Mouse (Mus musculus) activated CD4-positive, CD25-positive, alpha-beta regulatory T cell, adult 4 months (primary cell): Measurements from ENCODE around the gene Cyp2d11. TPM values are rescaled to one million over a fixed set of nuclear protein-coding genes. Genes with fewer than 3 reads are reported as not detected.

Experiments
- ATAC-seq: one replicate; pipeline ENCODE4 v1.8.0; 2017
- polyA plus RNA-seq, 2 experiments: library from polyadenylated mRNA; unstranded; fragments of 100-300 nt; shearing (Covaris generic); gene quantifications; one replicate each; pipeline ENCODE4 v1.2.1; 2017

Gene Cyp2d11
- polyA plus RNA-seq, 2 experiments from 2014 or later: not detected

DNA sequence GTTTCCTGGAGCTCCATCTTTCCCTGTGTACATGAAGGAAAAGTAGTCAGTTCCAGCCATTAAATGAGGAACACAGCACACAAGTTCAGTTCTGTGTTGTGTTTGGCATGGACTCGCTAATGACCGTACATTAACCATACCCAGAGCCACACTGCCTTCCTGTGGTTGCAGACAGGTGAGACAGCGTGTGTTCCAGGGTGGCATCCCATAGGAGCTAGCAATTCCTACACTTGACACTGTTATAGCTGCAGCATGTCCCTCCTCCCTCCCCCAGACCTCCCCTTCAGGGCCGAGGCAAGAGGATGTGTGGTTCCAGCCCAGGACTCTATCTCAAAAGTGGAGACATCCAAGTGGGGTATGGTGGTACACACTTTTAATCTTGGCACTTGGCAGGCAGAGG is 43.5 kb downstream of the Cyp2d11 start:
- no peak for ATAC-seq

DNA sequence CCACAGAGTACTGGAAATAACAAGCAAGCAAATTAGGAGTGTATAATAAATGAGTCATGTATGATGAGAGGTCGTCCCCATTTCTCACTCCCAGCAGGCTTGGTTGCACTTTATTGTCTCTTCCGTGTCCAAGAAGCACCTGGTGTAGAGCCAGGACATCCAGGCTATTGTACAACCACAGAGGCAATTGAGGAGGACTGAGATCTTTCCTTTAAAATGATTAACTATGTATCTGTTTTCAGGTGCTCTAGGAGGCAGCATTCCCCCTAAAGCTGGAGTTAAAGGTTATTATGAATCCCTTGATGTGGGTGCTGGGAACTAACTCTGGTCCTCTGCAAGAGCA is 44.9 kb downstream of the Cyp2d11 start:
- ATAC-seq: no peak

DNA sequence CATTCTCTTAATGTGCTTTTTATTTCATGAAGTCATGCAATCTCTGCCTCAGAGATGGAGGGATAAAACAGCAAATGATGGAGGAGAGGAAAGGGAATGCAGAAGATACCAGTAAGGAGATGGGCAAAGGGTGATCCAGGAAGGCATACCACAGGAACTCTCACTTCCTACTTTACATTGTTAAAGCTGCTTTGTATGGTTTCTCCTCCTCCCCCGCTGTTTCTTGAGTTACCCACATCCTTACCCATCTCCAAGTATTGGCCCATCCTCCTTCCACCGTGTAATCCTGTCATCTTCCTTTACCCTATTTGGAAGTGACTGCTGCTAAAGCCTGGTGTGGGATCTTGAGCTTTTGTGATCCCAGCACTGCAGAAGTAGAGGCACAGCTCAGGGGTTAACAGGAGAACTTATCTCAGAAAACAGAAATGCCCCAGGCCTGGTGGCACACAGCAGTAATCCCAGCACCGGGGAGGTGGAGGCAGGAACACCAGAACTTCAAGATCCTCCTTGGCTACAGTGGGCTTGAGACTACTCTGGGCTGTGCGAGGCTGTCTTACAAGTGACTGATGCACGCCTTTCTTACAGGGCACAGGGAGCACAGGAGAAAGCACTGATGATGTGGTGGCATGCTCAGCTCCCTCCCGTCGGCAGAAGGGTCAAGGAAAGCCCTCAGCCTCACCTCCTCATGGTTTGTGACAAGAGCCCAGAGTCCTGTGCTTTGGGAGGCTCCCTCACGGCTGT is 45.4 kb downstream of the Cyp2d11 start:
- no peak for ATAC-seq

DNA sequence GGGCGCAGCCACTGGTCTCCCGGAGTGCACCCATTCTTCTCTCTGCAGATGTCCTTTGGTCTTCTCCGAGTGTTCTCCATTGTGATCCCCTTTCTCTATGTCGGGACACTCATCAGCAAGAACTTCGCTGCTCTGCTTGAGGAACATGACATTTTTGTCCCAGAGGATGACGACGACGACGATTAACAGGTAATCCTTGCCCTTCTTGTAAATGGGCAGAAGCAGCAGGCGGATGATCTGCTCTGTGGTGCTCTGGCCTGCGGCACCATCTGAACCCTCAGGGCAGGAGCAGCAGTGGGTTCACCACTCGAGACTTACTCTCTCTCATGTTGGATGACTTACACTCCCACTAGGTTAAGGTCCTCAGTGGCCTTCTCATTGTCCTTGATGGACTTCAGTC is 46.0 kb downstream of the Cyp2d11 start:
- no peak for ATAC-seq

DNA sequence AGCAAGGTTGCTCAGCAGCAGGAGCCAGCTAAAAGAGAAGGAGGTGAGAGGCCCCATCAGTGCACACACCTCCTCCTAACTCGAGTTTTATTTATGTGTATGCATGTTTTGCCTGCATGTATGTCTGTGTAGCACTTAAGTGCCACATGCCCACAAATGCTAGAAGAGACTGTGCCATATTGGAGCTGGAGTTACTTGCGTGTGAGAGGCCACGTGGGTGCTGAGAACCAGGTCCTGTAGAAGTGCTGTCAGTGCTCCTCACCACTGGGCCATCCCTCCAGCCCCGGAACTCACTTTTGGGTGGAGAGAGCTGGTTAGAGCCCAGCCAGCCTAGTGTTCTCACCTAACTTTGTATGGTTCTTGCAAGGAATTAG is 46.5 kb downstream of the Cyp2d11 start:
- ATAC-seq: no peak

DNA sequence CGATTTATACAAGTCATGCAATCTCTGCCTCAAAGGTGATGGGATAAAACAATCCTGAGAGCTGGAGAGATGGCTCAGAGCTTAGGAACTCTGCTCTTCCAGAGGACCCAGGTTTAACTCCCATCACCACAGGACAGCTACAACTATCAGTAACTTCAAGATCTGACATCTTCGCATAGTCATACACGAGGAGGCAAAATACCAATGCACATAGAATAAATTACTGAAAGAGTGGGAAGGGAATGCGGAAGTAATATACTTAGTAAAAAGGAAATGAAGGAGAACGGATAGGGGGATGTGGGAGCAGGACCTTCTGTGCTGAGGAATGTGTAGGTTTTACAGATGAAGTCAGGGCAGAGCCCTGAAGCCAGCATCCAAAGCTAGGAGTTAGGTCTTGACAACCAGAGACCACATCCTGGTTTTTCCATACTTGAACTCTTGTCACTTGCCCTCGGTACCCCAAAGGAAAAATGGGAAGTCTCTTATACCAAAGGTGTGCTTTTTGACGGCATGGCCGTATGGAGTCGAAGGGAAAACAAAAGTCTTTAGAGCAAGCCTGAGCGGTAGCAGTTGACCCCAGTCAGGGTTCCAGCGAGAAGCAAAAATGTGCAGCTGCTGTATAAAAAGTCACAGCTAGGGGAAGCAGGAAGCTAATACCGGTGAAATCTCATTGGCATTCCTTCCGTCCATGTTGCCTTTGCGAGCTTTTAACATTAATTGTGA is 47.1 kb downstream of the Cyp2d11 start:
- no peak for ATAC-seq

DNA sequence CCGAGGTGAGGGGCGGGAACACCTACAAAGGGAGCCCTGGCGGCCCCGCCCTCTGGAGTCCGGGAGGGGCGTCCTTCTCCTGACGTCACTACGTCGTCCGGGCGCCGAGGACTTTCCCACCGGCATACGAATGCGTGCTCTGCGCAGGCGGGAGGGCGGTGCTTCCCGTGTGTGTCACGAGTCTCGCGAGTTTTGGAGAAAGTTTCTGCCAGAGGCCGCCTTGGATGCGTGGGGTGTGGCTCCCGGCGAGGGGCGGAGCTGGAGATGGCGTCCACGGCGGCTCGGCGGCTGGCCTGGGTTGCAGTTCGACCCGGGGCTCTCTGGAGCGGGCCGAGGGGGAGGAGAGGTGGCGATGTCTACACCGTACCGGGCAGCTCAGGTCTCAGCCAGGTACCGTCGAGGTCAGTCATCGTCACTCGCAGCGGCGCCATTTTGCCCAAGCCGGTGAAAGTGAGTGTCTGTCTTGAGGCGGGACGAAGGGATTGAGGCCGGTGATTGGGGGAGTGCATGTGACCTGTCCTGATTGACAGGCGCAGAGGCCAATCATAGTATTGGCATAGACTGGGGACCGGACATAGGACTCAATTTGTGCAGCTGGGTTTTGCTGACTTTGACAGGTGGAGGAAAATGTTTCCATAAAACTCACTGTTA is 47.9 kb downstream of the Cyp2d11 start:
- peak; percentile 92 for ATAC-seq

DNA sequence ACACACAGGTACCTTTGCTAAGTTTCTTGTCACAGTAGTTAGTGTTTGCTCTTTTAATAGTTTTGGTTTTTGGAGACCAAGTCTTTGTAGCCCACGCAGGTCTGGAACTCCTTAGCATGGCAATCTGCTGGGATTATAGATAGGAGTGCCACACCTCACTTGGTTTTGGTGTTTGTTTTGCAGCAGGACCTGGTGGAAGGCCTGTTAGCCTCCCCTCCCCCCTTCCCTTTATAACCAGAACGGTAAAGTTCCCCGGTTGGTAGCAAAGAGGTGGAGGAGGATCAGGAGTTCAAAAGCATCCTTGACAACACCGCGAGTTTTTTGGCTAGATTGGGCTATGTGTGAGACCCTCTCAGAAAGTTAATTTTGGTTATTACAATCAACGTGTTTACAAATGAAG is 48.9 kb downstream of the Cyp2d11 start:
- no peak for ATAC-seq

DNA sequence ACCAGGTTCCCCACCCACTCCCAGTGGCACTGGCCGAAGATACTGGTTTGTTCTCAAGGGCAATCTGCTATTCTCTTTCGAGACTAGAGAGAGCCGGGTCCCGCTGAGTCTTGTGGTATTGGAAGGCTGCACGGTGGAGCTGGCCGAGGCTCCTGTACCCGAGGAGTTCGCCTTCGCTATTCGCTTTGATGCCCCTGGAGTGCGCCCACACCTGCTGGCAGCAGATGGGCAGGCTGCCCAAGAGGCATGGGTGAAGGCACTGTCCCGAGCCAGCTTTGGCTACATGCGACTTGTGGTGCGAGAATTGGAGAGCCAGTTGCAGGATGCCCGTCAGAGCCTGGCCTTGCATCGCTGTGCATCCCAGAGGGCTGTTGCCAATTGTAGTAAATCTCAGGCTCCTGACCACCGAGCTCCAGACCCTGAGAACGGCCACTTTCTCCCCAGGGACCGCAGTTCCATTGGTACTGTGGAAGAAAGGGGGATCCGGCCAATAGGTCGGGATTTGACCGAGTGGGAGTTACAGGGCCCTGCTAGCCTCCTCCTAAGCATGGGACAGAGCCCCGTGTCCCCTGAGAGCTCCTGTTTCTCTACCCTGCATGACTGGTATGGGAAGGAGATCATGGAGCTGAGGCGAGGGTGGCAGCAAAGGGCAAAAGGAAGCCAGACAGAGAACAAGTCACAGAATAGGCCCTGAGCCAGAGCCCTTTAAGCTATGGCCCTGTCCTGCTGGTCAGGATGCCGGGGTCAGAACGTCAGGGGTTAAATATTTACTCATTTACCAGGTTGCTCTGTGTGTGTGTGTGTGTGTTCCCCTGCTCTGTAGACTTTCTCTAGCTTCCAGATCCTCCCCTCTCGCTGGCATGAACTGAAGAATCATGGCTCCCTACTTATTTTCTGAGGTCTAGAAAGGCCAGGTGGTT is 50.2 kb downstream of the Cyp2d11 start:
- no peak for ATAC-seq

DNA sequence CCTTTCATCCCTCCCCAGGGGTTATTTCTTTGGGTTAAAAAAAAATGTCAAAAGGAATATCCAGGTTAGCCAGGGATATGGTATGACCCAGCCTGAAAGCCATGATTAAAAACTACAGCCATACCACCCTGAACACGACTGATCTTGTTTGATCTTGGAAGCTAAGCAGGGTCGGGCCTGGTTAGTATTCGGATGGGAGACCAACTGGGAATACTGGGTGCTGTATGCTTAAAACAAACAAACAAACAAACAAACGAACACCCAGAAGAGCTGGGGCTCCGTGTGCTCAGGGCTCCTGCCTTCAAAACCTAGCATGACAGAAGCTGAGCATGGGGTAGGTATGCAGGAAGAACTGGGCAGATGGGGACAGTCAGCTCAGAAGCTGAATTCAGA is 51.3 kb downstream of the Cyp2d11 start:
- ATAC-seq: no peak

DNA sequence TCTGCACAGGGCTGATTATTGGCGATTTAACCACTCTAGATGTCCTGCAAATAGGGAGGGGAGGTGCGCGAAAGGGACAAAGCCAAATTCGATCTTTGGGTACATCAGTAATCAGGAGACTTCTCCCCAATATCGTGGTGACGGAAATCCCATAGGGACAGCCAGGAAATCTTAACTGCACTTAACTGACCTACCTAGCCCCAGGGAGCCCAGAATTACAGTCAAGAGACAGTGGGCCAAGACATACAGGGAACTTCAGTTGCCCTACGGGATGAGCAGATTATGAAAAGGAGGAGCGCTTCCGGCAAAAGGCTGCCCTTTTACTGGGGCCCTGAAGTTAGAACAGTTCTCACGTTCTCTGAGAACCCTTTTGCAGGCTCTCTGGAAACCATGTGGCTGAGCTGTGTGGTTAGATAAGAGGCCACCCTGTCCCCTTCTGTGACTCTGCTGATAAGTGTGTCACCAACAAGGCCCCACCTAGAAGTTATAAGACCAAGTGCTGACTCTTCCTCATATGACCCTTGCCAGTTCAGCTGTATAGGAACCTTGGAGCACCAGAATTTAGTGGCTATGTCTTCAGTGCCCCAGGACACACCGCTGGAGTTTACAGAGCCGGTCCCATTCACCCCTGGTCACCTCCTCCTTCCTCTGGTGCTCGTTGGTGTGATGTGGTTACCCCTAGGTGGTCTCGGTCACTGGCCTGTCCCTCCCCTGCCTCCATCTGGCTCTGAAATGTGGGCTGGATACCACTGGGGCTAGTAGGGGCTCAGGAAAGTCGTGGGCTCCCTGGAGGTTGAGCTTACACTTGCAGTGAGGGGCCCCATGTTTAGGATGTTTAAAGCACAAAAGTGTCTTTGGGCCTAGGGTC is 51.9 kb downstream of the Cyp2d11 start:
- ATAC-seq: peak; percentile 6

DNA sequence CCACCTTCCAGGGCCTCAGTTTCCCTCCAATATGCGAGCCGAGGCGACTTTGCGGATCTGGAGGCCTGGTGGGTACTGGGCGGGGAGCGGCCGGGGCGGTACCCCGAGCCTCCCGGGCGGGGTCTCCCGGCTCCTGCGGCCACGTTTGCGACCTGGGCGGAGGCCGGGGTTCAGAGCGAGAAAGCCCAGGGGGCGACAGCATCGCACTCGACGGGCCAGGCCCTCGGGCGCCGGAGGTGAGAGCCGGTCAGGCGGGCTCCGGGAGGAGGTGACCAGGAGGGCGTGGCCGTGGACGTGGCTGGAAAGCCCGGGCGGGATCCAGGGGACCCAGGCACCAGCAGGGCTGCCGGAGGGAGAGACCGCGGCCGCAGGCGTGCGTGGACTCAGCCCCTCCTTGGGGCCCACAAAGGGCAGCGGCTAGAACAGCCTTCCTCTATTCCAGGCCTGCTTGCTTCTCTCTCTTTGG is 52.8 kb downstream of the Cyp2d11 start:
- no peak for ATAC-seq

DNA sequence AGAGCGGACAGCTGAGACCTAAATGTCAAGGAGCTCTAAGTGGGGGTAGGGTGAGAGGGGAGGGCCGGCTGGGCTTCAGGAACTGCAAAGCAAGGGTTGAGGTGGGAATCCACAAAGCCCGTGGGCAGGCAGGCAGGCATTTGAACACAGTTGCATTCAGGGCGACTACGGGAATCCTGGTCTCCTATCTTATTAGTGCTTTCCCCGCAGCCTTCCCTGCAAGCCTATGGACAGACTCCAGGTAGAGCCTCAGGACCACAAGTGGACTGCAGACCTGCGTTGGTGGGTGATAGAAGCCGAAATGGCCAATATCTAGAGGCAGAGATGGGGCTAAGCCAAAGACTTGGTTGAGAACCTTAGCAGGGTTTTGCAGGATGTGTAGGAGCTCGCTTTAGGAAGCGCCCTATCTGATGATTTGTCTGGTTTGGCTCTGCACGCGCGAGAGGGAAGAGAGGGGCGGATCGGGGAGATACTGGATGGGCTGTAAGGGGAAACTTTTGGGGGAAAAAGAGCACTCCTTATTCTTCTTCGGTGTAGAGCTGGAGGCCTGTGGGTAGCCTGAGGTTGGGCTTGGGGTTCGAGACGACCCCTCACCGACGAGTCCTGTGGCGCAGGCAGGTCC is 53.3 kb downstream of the Cyp2d11 start:
- no peak for ATAC-seq

DNA sequence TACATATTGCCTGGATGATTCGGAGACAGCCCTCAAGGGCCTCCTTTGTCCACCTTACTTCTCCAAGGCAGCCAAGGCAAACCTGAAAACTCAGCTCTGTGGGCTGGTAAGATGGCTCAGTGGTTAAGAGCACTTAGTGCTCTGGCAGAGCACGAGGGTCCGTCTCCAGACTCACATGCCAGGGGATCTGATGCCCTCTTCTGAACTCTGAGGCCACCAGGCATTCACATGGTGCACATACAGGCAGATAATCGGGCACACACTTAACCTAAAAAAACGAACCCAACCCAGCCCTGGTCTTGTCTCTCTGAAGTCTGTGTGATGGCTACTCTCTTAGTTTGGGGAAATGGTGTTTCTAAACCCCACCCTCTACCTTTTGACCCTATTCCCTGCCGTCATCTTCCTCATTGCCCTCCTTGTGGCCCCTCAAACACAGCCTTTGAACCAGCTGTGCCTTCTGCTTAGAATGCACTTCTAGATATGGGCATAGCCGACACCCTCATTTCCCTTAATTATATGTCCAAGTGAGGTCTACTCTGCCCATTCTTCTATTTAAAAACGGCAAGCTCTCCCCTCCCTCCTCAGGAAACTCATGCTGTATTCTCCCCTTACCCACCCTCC is 54.1 kb downstream of the Cyp2d11 start:
- ATAC-seq: no peak

Other genes with a start within 250 kb of the Cyp2d11 start
- 10 to 100 TPM; 32.6 to 51.4 TPM for gene Srebf2, start 246.8 kb downstream of the Cyp2d11 start, polyA plus RNA-seq
- not detected for gene Shisa8, start 181.2 kb downstream of the Cyp2d11 start, polyA plus RNA-seq
- 10 to 100 TPM in 1 of 2 experiments, 1 to 10 TPM in 1; 2.5 to 10.9 TPM for gene Tnfrsf13c, start 169.7 kb downstream of the Cyp2d11 start, polyA plus RNA-seq
- 10 to 100 TPM; 21.6 to 34.7 TPM for gene Cenpm, start 149.3 kb downstream of the Cyp2d11 start, polyA plus RNA-seq
- not detected for gene 1500009C09Rik, start 141.6 kb downstream of the Cyp2d11 start, polyA plus RNA-seq
- not detected for gene Sept3, start 119.1 kb downstream of the Cyp2d11 start, polyA plus RNA-seq
- not detected for gene Wbp2nl, start 95.1 kb downstream of the Cyp2d11 start, polyA plus RNA-seq
- 10 to 100 TPM; 44.2 to 63.7 TPM for gene Naga, start 55.1 kb downstream of the Cyp2d11 start, polyA plus RNA-seq
- gene Pheta2, start 55.1 kb downstream of the Cyp2d11 start, polyA plus RNA-seq: 1 to 10 TPM; 5.3 to 5.8 TPM
- 100 to 1,000 TPM; 132 to 140 TPM for gene Smdt1, start 55.1 kb downstream of the Cyp2d11 start, polyA plus RNA-seq
- gene Ndufa6, start 39.7 kb downstream of the Cyp2d11 start, polyA plus RNA-seq: 100 to 1,000 TPM; 486 to 595 TPM
- gene Cyp2d22, start 13.8 kb downstream of the Cyp2d11 start, polyA plus RNA-seq: 1 to 10 TPM; 3.6 to 6.5 TPM
- not detected for gene Cyp2d10, start 13.2 kb upstream of the Cyp2d11 start, polyA plus RNA-seq
- not detected for gene Cyp2d9, start 39.4 kb upstream of the Cyp2d11 start, polyA plus RNA-seq
- not detected for gene Cyp2d12, start 161.1 kb upstream of the Cyp2d11 start, polyA plus RNA-seq
- not detected for gene Cyp2d34, start 226.9 kb upstream of the Cyp2d11 start, polyA plus RNA-seq